Mouse (Mus musculus) MEL (cell line): ENCODE results near the gene Unc119. TPM values are rescaled to one million over a fixed set of nuclear protein-coding genes. Genes with fewer than 3 reads are reported as not detected.

Experiments used
- DNase-seq: peaks from one replicate; pipeline ENCODE4 v3.0.0; 2011; ENCODE audit warnings: low read depth, low spot score
- H3K27ac ChIP-seq: 2 replicates; pipeline ENCODE4 v1.5.1; 2012; ENCODE audit warnings: low read depth, mild to moderate bottlenecking, control low read depth, low read length, moderate library complexity; ENCODE audit not compliant: control insufficient read depth
- H3K27me3 ChIP-seq, 2 experiments: fragments of 150-350 bp in 1 of 2; sonication (generic) in 1 of 2; 2 replicates each; pipeline ENCODE4 v1.6.1; 2012; ENCODE audit warnings: low read length in 2 of 2, mild to moderate bottlenecking in 2 of 2, improper control_type of control experiment in 1 of 2, moderate library complexity in 1 of 2; ENCODE audit not compliant: insufficient read depth in 2 of 2, control insufficient read depth in 1 of 2
- H3K36me3 ChIP-seq, 2 experiments: 2 replicates each; pipeline ENCODE4 v1.6.1; 2012 to 2014; ENCODE audit warnings: low read length in 2 of 2, improper control_type of control experiment in 1 of 2, inconsistent platforms in 1 of 2, mild to moderate bottlenecking in 1 of 2; ENCODE audit not compliant: insufficient read depth in 2 of 2, control insufficient read depth in 1 of 2
- H3K4me1 ChIP-seq, 2 experiments: fragments of 150-350 bp in 1 of 2; sonication (generic) in 1 of 2; 2 replicates each; pipeline ENCODE4 v1.6.1; 2012; ENCODE audit warnings: low read length in 2 of 2, improper control_type of control experiment in 1 of 2, mild to moderate bottlenecking in 1 of 2; ENCODE audit not compliant: insufficient read depth in 2 of 2, control insufficient read depth in 1 of 2
- H3K4me3 ChIP-seq, 2 experiments: fragments of 150-350 bp in 1 of 2; sonication (generic) in 1 of 2; 2 replicates each; pipeline ENCODE4 v1.5.1; 2012; ENCODE audit warnings: low read depth in 2 of 2, low read length in 2 of 2, mild to moderate bottlenecking in 2 of 2, moderate library complexity in 2 of 2, control low read depth in 1 of 2, improper control_type of control experiment in 1 of 2; ENCODE audit not compliant: control insufficient read depth in 1 of 2, insufficient read depth in 1 of 2
- H3K79me2 ChIP-seq: 2 replicates; pipeline ENCODE4 v1.6.1; 2012; ENCODE audit warnings: mild to moderate bottlenecking, low read length, moderate library complexity; ENCODE audit not compliant: control insufficient read depth, poor library complexity, insufficient read depth
- H3K9ac ChIP-seq: 2 replicates; pipeline ENCODE4 v1.6.1; 2012; ENCODE audit warnings: low read depth, mild to moderate bottlenecking, control low read depth, low read length, moderate library complexity; ENCODE audit not compliant: control insufficient read depth, poor library complexity, severe bottlenecking
- H3K9me3 ChIP-seq: fragments of 150-350 bp; sonication (generic); replicated peaks from 2 replicates; pipeline ENCODE4 v1.6.1; 2012; ENCODE audit warnings: mild to moderate bottlenecking, low read length, improper control_type of control experiment, moderate library complexity; ENCODE audit not compliant: insufficient read depth
- BHLHE40 ChIP-seq: IDR thresholded peaks from 2 replicates; pipeline ENCODE4 v1.6.1; 2012; ENCODE audit warnings: low read depth, mild to moderate bottlenecking, inconsistent platforms, low read length, improper control_type of control experiment, borderline replicate concordance
- ELF1 ChIP-seq: IDR thresholded peaks from 2 replicates; pipeline ENCODE4 v1.6.1; 2014; ENCODE audit warnings: low read depth, mild to moderate bottlenecking, inconsistent platforms, low read length, improper control_type of control experiment, moderate library complexity
- GABPA ChIP-seq: IDR thresholded peaks from 2 replicates; pipeline ENCODE4 v1.6.1; 2012; ENCODE audit warnings: low read depth, mild to moderate bottlenecking, inconsistent platforms, low read length, improper control_type of control experiment, moderate library complexity
- GATA1 ChIP-seq: IDR thresholded peaks from 2 replicates; pipeline ENCODE4 v1.6.1; 2011; ENCODE audit warnings: low read depth, low read length, improper control_type of control experiment
- HCFC1 ChIP-seq: IDR thresholded peaks from 2 replicates; pipeline ENCODE4 v1.6.1; 2012; ENCODE audit warnings: low read depth, mild to moderate bottlenecking, inconsistent platforms, low read length, improper control_type of control experiment, moderate library complexity
- MAFK ChIP-seq: IDR thresholded peaks from 2 replicates; pipeline ENCODE4 v1.6.1; 2011; ENCODE audit warnings: low read depth, mild to moderate bottlenecking, low read length, improper control_type of control experiment, borderline replicate concordance
- NRF1 ChIP-seq: IDR thresholded peaks from 2 replicates; pipeline ENCODE4 v1.6.1; 2014; ENCODE audit warnings: low read depth, mild to moderate bottlenecking, inconsistent platforms, low read length, improper control_type of control experiment, moderate library complexity; ENCODE audit not compliant: poor library complexity, insufficient read depth, severe bottlenecking
- POLR2AphosphoS2 ChIP-seq: IDR thresholded peaks from 2 replicates; pipeline ENCODE4 v1.6.1; 2011; ENCODE audit warnings: low read length, improper control_type of control experiment
- SMC3 ChIP-seq: IDR thresholded peaks from 2 replicates; pipeline ENCODE4 v1.6.1; 2011; ENCODE audit warnings: low read depth, low read length, improper control_type of control experiment
- TAL1 ChIP-seq: IDR thresholded peaks from 2 replicates; pipeline ENCODE4 v1.6.1; 2012; ENCODE audit warnings: mild to moderate bottlenecking, inconsistent platforms, low read length, moderate library complexity, mixed read lengths
- TCF12 ChIP-seq: IDR thresholded peaks from 2 replicates; pipeline ENCODE4 v1.6.1; 2014; ENCODE audit warnings: low read depth, mild to moderate bottlenecking, inconsistent platforms, low read length, improper control_type of control experiment, moderate library complexity
- UBTF ChIP-seq: IDR thresholded peaks from 2 replicates; pipeline ENCODE4 v1.6.1; 2012; ENCODE audit warnings: low read depth, mild to moderate bottlenecking, inconsistent platforms, low read length, improper control_type of control experiment, moderate library complexity, borderline replicate concordance; ENCODE audit not compliant: insufficient read depth
- USF1 ChIP-seq: IDR thresholded peaks from 2 replicates; pipeline ENCODE4 v1.6.1; 2014; ENCODE audit warnings: low read depth, mild to moderate bottlenecking, inconsistent platforms, low read length, improper control_type of control experiment, moderate library complexity
- USF2 ChIP-seq, 2 experiments: IDR thresholded peaks; 2 replicates each; pipeline ENCODE4 v1.6.1; 2011 to 2012; ENCODE audit warnings: improper control_type of control experiment in 2 of 2, low read length in 2 of 2, borderline replicate concordance in 1 of 2, inconsistent platforms in 1 of 2, low read depth in 1 of 2, mild to moderate bottlenecking in 1 of 2; ENCODE audit not compliant: insufficient read depth in 1 of 2
- ZKSCAN1 ChIP-seq: IDR thresholded peaks from 2 replicates; pipeline ENCODE4 v1.6.1; 2012; ENCODE audit warnings: low read depth, mild to moderate bottlenecking, inconsistent platforms, low read length, improper control_type of control experiment, moderate library complexity
- ZMIZ1 ChIP-seq: IDR thresholded peaks from 2 replicates; pipeline ENCODE4 v1.6.1; 2012; ENCODE audit warnings: low read depth, mild to moderate bottlenecking, inconsistent platforms, low read length, improper control_type of control experiment, moderate library complexity
- polyA plus RNA-seq, 2 experiments: library from polyadenylated mRNA; stranded (reverse) in 1 of 2; unstranded in 1 of 2; fragments of >175 nt in 1 of 2; fragments of >200 nt in 1 of 2; gene quantifications; 2 replicates each; pipeline versions ENCODE4 v1.2.1 to v1.2.4; 2012; ENCODE audit warnings: low replicate concordance in 2 of 2, low read depth in 1 of 2; ENCODE audit not compliant: insufficient read length in 2 of 2, insufficient read depth in 1 of 2, missing spikeins in 1 of 2
- total RNA-seq: library from RNA; depleted of rRNA; stranded (reverse); fragments of 300-350 nt; gene quantifications from 2 replicates; pipeline ENCODE4 v1.2.3, GENCODE M21; 2012

Unc119 gene
- total and polyA plus RNA-seq, 3 experiments = 61.7 to 140 TPM; not detected in 1

GRCm38 (mm10) chr11:78385776-78386175 is 42.5 kb downstream of the Unc119 start:
- TF ChIP-seq BHLHE40 = no peak
- TF ChIP-seq UBTF = no peak
- no peak for TF ChIP-seq HCFC1
- TF ChIP-seq POLR2AphosphoS2 = no peak
- TF ChIP-seq ZKSCAN1 = no peak
- TF ChIP-seq USF2 (IDR thresholded peaks at IDR 0.05; ENCODE audit: borderline replicate concordance in 1 of 2, insufficient read depth in 1 of 2, low read depth in 1 of 2, low read length in 2 of 2) = no peak
- TF ChIP-seq ELF1 = no peak
- TF ChIP-seq TAL1 = no peak
- H3K36me3 ChIP-seq = no peaks in the 10 kb centered on the region
- H3K27me3 ChIP-seq = peaks cover 11 to 25% of the 10 kb centered on the region in 2 experiments
- H3K4me1 ChIP-seq = no peaks in the 10 kb centered on the region
- H3K27ac ChIP-seq = no peak overlapping the region
- no peaks in the 10 kb centered on the region for H3K79me2 ChIP-seq
- no peak overlapping the region for H3K4me3 ChIP-seq
- H3K9me3 ChIP-seq = no peaks in the 10 kb centered on the region
- DNase-seq = no peak
- H3K9ac ChIP-seq = no peak overlapping the region

- Histone ChIP-seq H3K27ac (no peak within 1 kb of the TSS), H3K27me3 (peaks cover 10 to 26% of the 10 kb centered on the region in 2 experiments), H3K4me1 (no peaks in the 10 kb centered on the region), H3K36me3 (no peaks in the 10 kb centered on the region), H3K9ac (no peak within 1 kb of the TSS), H3K79me2 (no peaks in the 10 kb centered on the region), H3K9me3 (no peaks in the 10 kb centered on the region), H3K4me3 (no peak within 1 kb of the TSS)
- TF ChIP-seq USF2 (IDR thresholded peaks at IDR 0.05; ENCODE audit: borderline replicate concordance in 1 of 2, insufficient read depth in 1 of 2, low read depth in 1 of 2, low read length in 2 of 2) (no peak), GATA1 (no peak), ZMIZ1 (no peak), TAL1 (no peak), MAFK (no peak), SMC3 (no peak), USF1 (no peak), NRF1 (no peak), GABPA (no peak), TCF12 (no peak)
- no peak for DNase-seq
Measured at GRCm38 (mm10) chr11:78386508-78387043, 43.3 kb downstream of the Unc119 start, which contains the start of gene Foxn1. Gene Foxn1 (minus strand): TSS chr11:78386558.
